In genomic region chr3:122293954-122294850, GRCm38 (mm10) we compare ENCODE assay signal across 8 mouse cellular contexts. TPM values are rescaled to one million over a fixed set of nuclear protein-coding genes. Genes with fewer than 3 reads are reported as not detected.
DNase-seq lines count a peak whose midpoint lies in the region; ATAC-seq lines count a peak whose summit lies in the region.

TSS of gene Bcar3 (plus strand) at chr3:122294136.

- H3K9me3 ChIP-seq in hindbrain, embryonic 14.5 days (ENCODE audit: control insufficient read depth, low read length): no peaks in the 10 kb centered on the region

- peak within 1 kb of the TSS; percentile 74 for H3K4me2 ChIP-seq in hindbrain, embryonic 14.5 days (replicated peaks)

- no peaks in the 10 kb centered on the region for H3K36me3 ChIP-seq in hindbrain, embryonic 14.5 days (replicated peaks; ENCODE audit: control insufficient read depth, insufficient read depth)

- peak within 1 kb of the TSS; percentile 91 for H3K9ac ChIP-seq in hindbrain, embryonic 14.5 days

- peak; percentile 98 for DNase-seq in R1 (ENCODE audit: low read depth, low spot score)
- peak; percentile 96 to 97 for DNase-seq in cerebellum, postnatal 10 days
- peak; percentile 90 to 96 for DNase-seq in frontal cortex, postnatal 36 days (ENCODE audit: low spot score in 2 of 2)
- peak; percentile 96 for DNase-seq in hindbrain, embryonic 14.5 days (ENCODE audit: low spot score)
- peak; percentile 80 to 85 for DNase-seq in layer of hippocampus, postnatal 25 days (ENCODE audit: extremely low spot score in 1 of 2, low spot score in 1 of 2)
- peak; percentile 93 for DNase-seq in lung, postnatal 14 days
- DNase-seq in retina, adult 2 months (ENCODE audit: low read depth, low spot score): peak; percentile 85
- peak; percentile 84 for DNase-seq in thymus, postnatal 25 days

- 2% methylated on average over 37 of the region's 37 CpGs for WGBS in hindbrain, embryonic 14.5 days

- H3K27ac ChIP-seq in hindbrain, embryonic 14.5 days: peak within 1 kb of the TSS; percentile 100

- H3K27me3 ChIP-seq in hindbrain, embryonic 14.5 days (ENCODE audit: control insufficient read depth, insufficient read depth, low read length): no peaks in the 10 kb centered on the region

- ATAC-seq in hindbrain, embryonic 14.5 days (ENCODE audit: low FRiP score): peak; percentile 91

- peak within 1 kb of the TSS; percentile 87 for H3K4me3 ChIP-seq in hindbrain, embryonic 14.5 days (replicated peaks; ENCODE audit: low read length)

- H3K4me1 ChIP-seq in hindbrain, embryonic 14.5 days (replicated peaks; ENCODE audit: control insufficient read depth, insufficient read depth, low read length): peaks cover 39% of the 10 kb centered on the region

RNA-seq across cellular contexts. Expression of gene Bcar3, which starts in this region (rescaled TPM):
- polyA plus RNA-seq in hindbrain, embryonic 14.5 days (2014; fragmentation: Nextera tagmentation; extraction: Ambion mirVana): 5.2 and 6.2 TPM in 2 replicates
- 1 to 10 TPM; 8.4 to 9.3 TPM for total RNA-seq in layer of hippocampus, postnatal 25 days (2021)

Comparison
In these comparisons a context has a peak if more than half of its experiments do, and no peak if none do; other contexts are left out.
1. Peak in every context shown above with its lines: DNase-seq, ATAC-seq, H3K4me3 ChIP-seq and H3K27ac ChIP-seq.